Mouse (Mus musculus) megakaryocyte progenitor cell, adult 5-6 weeks (primary cell): ENCODE results near the gene Scn2a. TPM values are rescaled to one million over a fixed set of nuclear protein-coding genes. Genes with fewer than 3 reads are reported as not detected.
A peak's percentile ranks its signal among the peaks of the same experiment; 100 is the strongest.
"Not testable (repeated sequence)": the region's sequence is repeated elsewhere in the genome, so short reads cannot be mapped to it uniquely, and the experiment has no call there.

Experiments
- ATAC-seq: replicated peaks from 2 replicates; pipeline ENCODE4 v1.8.0; 2016; ENCODE audit warnings: mild to moderate bottlenecking, moderate TSS enrichment, inconsistent platforms; ENCODE audit not compliant: poor library complexity
- total RNA-seq, 2 experiments: library from RNA; stranded (forward) in 1 of 2; stranded (reverse) in 1 of 2; fragments of 157-497, 149-512 nt in 1 of 2; fragments of 200-1000 nt in 1 of 2; gene quantifications; 2 replicates each; pipeline versions ENCODE4 v1.2.3 to v1.2.4; 2015 to 2017

Gene Scn2a
- total RNA-seq, 2 experiments from 2014 or later: not detected

GRCm38 (mm10) chr2:65695061-65695460 is 74.5 kb downstream of the Scn2a start:
- ATAC-seq: no peak

- ATAC-seq: no peak
Observed at GRCm38 (mm10) chr2:65700246-65700645, 79.7 kb downstream of the Scn2a start.

GRCm38 (mm10) chr2:65701175-65701574 is 80.6 kb downstream of the Scn2a start:
- ATAC-seq: no peak

GRCm38 (mm10) chr2:65722219-65722800 is 101.7 kb downstream of the Scn2a start:
- no peak for ATAC-seq

GRCm38 (mm10) chr2:65745400-65745799 is 124.8 kb downstream of the Scn2a start:
- no peak for ATAC-seq

- no peak for ATAC-seq
Observed at GRCm38 (mm10) chr2:65782442-65782841, 161.9 kb downstream of the Scn2a start.

- ATAC-seq: no peak
Observed at GRCm38 (mm10) chr2:65783392-65783791, 162.8 kb downstream of the Scn2a start.

GRCm38 (mm10) chr2:65792516-65792915 is 171.9 kb downstream of the Scn2a start:
- ATAC-seq: peak; percentile 81

- ATAC-seq: peak; percentile 71
Observed at GRCm38 (mm10) chr2:65793593-65793992, 173.0 kb downstream of the Scn2a start.

GRCm38 (mm10) chr2:65801054-65801709 is 180.6 kb downstream of the Scn2a start:
- ATAC-seq: peak; percentile 93

GRCm38 (mm10) chr2:65806556-65806955 is 186.0 kb downstream of the Scn2a start:
- ATAC-seq: no peak

GRCm38 (mm10) chr2:65811203-65811602 is 190.6 kb downstream of the Scn2a start:
- not testable (repeated sequence) for ATAC-seq

Other genes starting within 250 kb of the Scn2a start
- not detected in 2 replicates for gene Scn3a, start 53.1 kb upstream of the Scn2a start, total RNA-seq (2015)
- not detected in 2 replicates for gene Scn3a, start 53.1 kb upstream of the Scn2a start, total RNA-seq (2017)
- not detected in 2 replicates for gene Csrnp3, start 225.0 kb downstream of the Scn2a start, total RNA-seq (2015)
- gene Csrnp3, start 225.0 kb downstream of the Scn2a start, total RNA-seq (2017): 0.07 TPM in 1 of 2 replicates, not detected in the other